Mouse (Mus musculus) hindbrain, embryonic 13.5 days (tissue): Measurements from ENCODE around the gene Tfpt. TPM values are rescaled to one million over a fixed set of nuclear protein-coding genes. Genes with fewer than 3 reads are reported as not detected.

Experiments used
- ATAC-seq: fragments of 200-750 bp; cut with Nextera tagmentation; 2 replicates; pipeline ENCODE4 v1.8.0; 2017; ENCODE audit warnings: moderate TSS enrichment; ENCODE audit not compliant: low FRiP score
- H3K27ac ChIP-seq: fragments of 300-500 bp; sonication (generic); 2 replicates; pipeline ENCODE4 v1.5.1; 2015; ENCODE audit warnings: inconsistent platforms, mild to moderate bottlenecking, moderate library complexity
- H3K27me3 ChIP-seq: fragments of 300-500 bp; sonication (generic); 2 replicates; pipeline ENCODE4 v1.6.1; 2015; ENCODE audit warnings: mild to moderate bottlenecking, inconsistent platforms
- H3K36me3 ChIP-seq: fragments of 300-500 bp; sonication (generic); 2 replicates; pipeline ENCODE4 v1.6.1; 2015; ENCODE audit warnings: mild to moderate bottlenecking, inconsistent platforms
- H3K4me1 ChIP-seq: fragments of 300-500 bp; sonication (generic); replicated peaks from 2 replicates; pipeline ENCODE4 v1.6.1; 2015; ENCODE audit warnings: inconsistent platforms
- H3K4me2 ChIP-seq: fragments of 300-500 bp; sonication (generic); 2 replicates; pipeline ENCODE4 v1.6.1; 2015; ENCODE audit warnings: inconsistent platforms, mild to moderate bottlenecking, moderate library complexity
- H3K4me3 ChIP-seq: fragments of 300-500 bp; sonication (generic); 2 replicates; pipeline ENCODE4 v1.5.1; 2015; ENCODE audit warnings: mild to moderate bottlenecking, inconsistent platforms
- H3K9ac ChIP-seq: fragments of 300-500 bp; sonication (generic); 2 replicates; pipeline ENCODE4 v1.6.1; 2015; ENCODE audit warnings: mild to moderate bottlenecking, inconsistent platforms
- H3K9me3 ChIP-seq: fragments of 300-500 bp; sonication (generic); 2 replicates; pipeline ENCODE4 v1.6.1; 2016; ENCODE audit warnings: inconsistent platforms
- WGBS: fragments of 180-500 bp; shearing (Covaris S2); methylation state at CpG from one replicate; pipeline ENCODE4 v1.1.7; 2015; 5-methylcytosine and 5-hydroxymethylcytosine counted together
- polyA plus RNA-seq: library from polyadenylated mRNA; unstranded; fragments of >200 nt; fragmentation: Nextera tagmentation; extraction: Ambion mirVana; gene quantifications from 2 replicates; pipeline ENCODE4 v1.2.1, GENCODE M21; 2015

The Tfpt gene
- polyA plus RNA-seq, 1 experiment from 2014 or later: 32.9 TPM

GRCm38 (mm10) chr7:3646188-3646587, 16.5 kb upstream of the Tfpt start:
- Histone ChIP-seq H3K4me2 (peak overlapping the region; percentile 85), H3K4me1 (peaks cover 49% of the 10 kb centered on the region), H3K27ac (peak overlapping the region; percentile 97; the same call in 1 of the 2 replicates), H3K27me3 (no peaks in the 10 kb centered on the region; the same call in 1 of the 2 replicates), H3K9ac (peak overlapping the region; percentile 98), H3K36me3 (peaks cover 20% of the 10 kb centered on the region), H3K4me3 (peak overlapping the region; percentile 98), H3K9me3 (no peaks in the 10 kb centered on the region)
- no peak for ATAC-seq
- WGBS: 25% methylated on average over 9 of the region's 9 CpGs

GRCm38 (mm10) chr7:3645488-3646025, 15.8 kb upstream of the Tfpt start:
- H3K4me3 ChIP-seq: peak overlapping the region; percentile 98
- no peaks in the 10 kb centered on the region; the same call in 1 of the 2 replicates for H3K27me3 ChIP-seq
- H3K4me2 ChIP-seq: peak overlapping the region; percentile 85
- peaks cover 49% of the 10 kb centered on the region for H3K4me1 ChIP-seq
- WGBS: 0% methylated on average over 45 of the region's 58 CpGs
- H3K27ac ChIP-seq: peak overlapping the region; percentile 97
- peak overlapping the region; percentile 98 for H3K9ac ChIP-seq
- ATAC-seq: no peak; the same call in none of the 2 replicates
- peaks cover 20% of the 10 kb centered on the region for H3K36me3 ChIP-seq
- no peaks in the 10 kb centered on the region for H3K9me3 ChIP-seq

- Histone ChIP-seq H3K4me3 (peak within 1 kb of the TSS; percentile 98), H3K4me2 (peak within 1 kb of the TSS; percentile 85), H3K9me3 (no peaks in the 10 kb centered on the region), H3K4me1 (peaks cover 49% of the 10 kb centered on the region), H3K36me3 (peaks cover 20% of the 10 kb centered on the region), H3K27ac (peak within 1 kb of the TSS; percentile 97), H3K27me3 (no peaks in the 10 kb centered on the region; the same call in 1 of the 2 replicates), H3K9ac (peak within 1 kb of the TSS; percentile 98)
- WGBS: under 1% methylated on average over 53 of the region's 58 CpGs
- peak; percentile 99 for ATAC-seq
These were observed 15.2 kb upstream of the Tfpt start, which contains the start of gene Cnot3 for GRCm38 (mm10) chr7:3644672-3645487. Gene Cnot3 (plus strand): TSS chr7:3645268.

- Histone ChIP-seq H3K9ac (peak overlapping the region; percentile 35; the same call in 1 of the 2 replicates), H3K4me1 (peaks cover 43% of the 10 kb centered on the region), H3K36me3 (peaks cover 25% of the 10 kb centered on the region), H3K27me3 (no peaks in the 10 kb centered on the region; the same call in 1 of the 2 replicates), H3K4me2 (peak overlapping the region; percentile 64), H3K4me3 (peak overlapping the region; percentile 43), H3K9me3 (no peaks in the 10 kb centered on the region), H3K27ac (peak overlapping the region; percentile 58; the same call in 1 of the 2 replicates)
- ATAC-seq: peak; percentile 0; the same call in 1 of the 2 replicates
- 3% methylated on average over 11 of the region's 11 CpGs for WGBS
These were observed 14.6 kb upstream of the Tfpt start for GRCm38 (mm10) chr7:3644348-3644671.

- Histone ChIP-seq H3K4me2 (peak overlapping the region; percentile 64), H3K27ac (0 out of 2 replicates have a peak overlapping the region, but pooled peaks have one; percentile 58), H3K27me3 (no peaks in the 10 kb centered on the region; the same call in 1 of the 2 replicates), H3K4me3 (peak overlapping the region; percentile 43), H3K9ac (peak overlapping the region; percentile 35; the same call in 1 of the 2 replicates), H3K4me1 (peaks cover 39% of the 10 kb centered on the region), H3K36me3 (peaks cover 30% of the 10 kb centered on the region), H3K9me3 (no peaks in the 10 kb centered on the region)
- WGBS: 24% methylated on average over 9 of the region's 9 CpGs
- no peak for ATAC-seq
These were observed 14.1 kb upstream of the Tfpt start for GRCm38 (mm10) chr7:3643843-3644242.

- no peaks in the 10 kb centered on the region; the same call in 1 of the 2 replicates for H3K27me3 ChIP-seq
- no peak for ATAC-seq
- H3K9me3 ChIP-seq: no peaks in the 10 kb centered on the region
- peaks cover 34% of the 10 kb centered on the region for H3K36me3 ChIP-seq
- peak overlapping the region; percentile 64 for H3K4me2 ChIP-seq
- H3K4me1 ChIP-seq: peaks cover 34% of the 10 kb centered on the region
- peak overlapping the region; percentile 43; the same call in 1 of the 2 replicates for H3K4me3 ChIP-seq
- H3K9ac ChIP-seq: no peak overlapping the region
- H3K27ac ChIP-seq: no peak overlapping the region
- WGBS: 75% methylated on average over 5 of the region's 5 CpGs
These were observed 13.7 kb upstream of the Tfpt start for GRCm38 (mm10) chr7:3643412-3643811.

GRCm38 (mm10) chr7:3630478-3630815, 718 bp upstream of the Tfpt start:
- peak overlapping the region; percentile 96 for H3K4me2 ChIP-seq
- 60% methylated on average over 3 of the region's 3 CpGs for WGBS
- H3K27me3 ChIP-seq: no peaks in the 10 kb centered on the region
- H3K4me3 ChIP-seq: peak overlapping the region; percentile 69
- H3K27ac ChIP-seq: no peak overlapping the region; the same call in 1 of the 2 replicates
- no peak for ATAC-seq
- peaks cover 38% of the 10 kb centered on the region for H3K4me1 ChIP-seq
- H3K9me3 ChIP-seq: no peaks in the 10 kb centered on the region
- H3K36me3 ChIP-seq: peaks cover 49% of the 10 kb centered on the region
- peak overlapping the region; percentile 93 for H3K9ac ChIP-seq

GRCm38 (mm10) chr7:3629030-3629429, 699 bp downstream of the Tfpt start:
- ATAC-seq: peak; percentile 67
- whole genome bisulfite sequencing: 36% methylated on average over 4 of the region's 4 CpGs
- peak overlapping the region; percentile 69 for H3K4me3 ChIP-seq

GRCm38 (mm10) chr7:3617242-3617995, 12.3 kb downstream of the Tfpt start, which contains the start of gene Ndufa3:
Gene Ndufa3 (plus strand): TSS chr7:3617373.
- 2% methylated on average over 32 of the region's 32 CpGs for WGBS
- Histone ChIP-seq H3K27ac (peak within 1 kb of the TSS; percentile 78), H3K9me3 (no peaks in the 10 kb centered on the region)

More at GRCm38 (mm10) chr7:3629030-3629429, 699 bp downstream of the Tfpt start:
- H3K4me1 ChIP-seq: peaks cover 38% of the 10 kb centered on the region
- H3K27ac ChIP-seq: peak overlapping the region; percentile 87
- H3K4me2 ChIP-seq: peak overlapping the region; percentile 99
- H3K36me3 ChIP-seq: peaks cover 50% of the 10 kb centered on the region
- H3K27me3 ChIP-seq: no peaks in the 10 kb centered on the region
- no peaks in the 10 kb centered on the region for H3K9me3 ChIP-seq
- peak overlapping the region; percentile 93 for H3K9ac ChIP-seq

GRCm38 (mm10) chr7:3616389-3617241, 13.1 kb downstream of the Tfpt start:
- H3K4me2 ChIP-seq: peak overlapping the region; percentile 92; the same call in 1 of the 2 replicates
- no peak; the same call in 1 of the 2 replicates for ATAC-seq

More at GRCm38 (mm10) chr7:3617242-3617995, 12.3 kb downstream of the Tfpt start, which contains the start of gene Ndufa3:
- Histone ChIP-seq H3K27me3 (no peaks in the 10 kb centered on the region), H3K4me2 (peak within 1 kb of the TSS; percentile 92), H3K4me1 (peaks cover 18% of the 10 kb centered on the region), H3K9ac (peak within 1 kb of the TSS; percentile 88), H3K36me3 (peaks cover 34% of the 10 kb centered on the region), H3K4me3 (peak within 1 kb of the TSS; percentile 72)
- peak; percentile 96 for ATAC-seq

GRCm38 (mm10) chr7:3616057-3616388, 13.7 kb downstream of the Tfpt start, which contains the start of gene Oscar:
Gene Oscar (minus strand): TSS chr7:3616157.
- H3K9me3 ChIP-seq: no peaks in the 10 kb centered on the region
- H3K4me2 ChIP-seq: peak within 1 kb of the TSS; percentile 92; the same call in 1 of the 2 replicates
- ATAC-seq: no peak
- H3K27me3 ChIP-seq: no peaks in the 10 kb centered on the region
- H3K27ac ChIP-seq: no peak within 1 kb of the TSS
- H3K4me1 ChIP-seq: peaks cover 18% of the 10 kb centered on the region
- peak within 1 kb of the TSS; percentile 72 for H3K4me3 ChIP-seq
- 81% methylated on average over 4 of the region's 4 CpGs for WGBS
- H3K36me3 ChIP-seq: peaks cover 21% of the 10 kb centered on the region
- H3K9ac ChIP-seq: no peak within 1 kb of the TSS

More at GRCm38 (mm10) chr7:3616389-3617241, 13.1 kb downstream of the Tfpt start:
- Histone ChIP-seq H3K27me3 (no peaks in the 10 kb centered on the region), H3K4me3 (peak overlapping the region; percentile 72), H3K36me3 (peaks cover 26% of the 10 kb centered on the region), H3K9ac (no peak overlapping the region), H3K27ac (no peak overlapping the region), H3K9me3 (no peaks in the 10 kb centered on the region), H3K4me1 (peaks cover 18% of the 10 kb centered on the region)
- 43% methylated on average over 6 of the region's 6 CpGs for WGBS
